ENCODE assay signal across 27 mouse cellular contexts in the genomic region with DNA sequence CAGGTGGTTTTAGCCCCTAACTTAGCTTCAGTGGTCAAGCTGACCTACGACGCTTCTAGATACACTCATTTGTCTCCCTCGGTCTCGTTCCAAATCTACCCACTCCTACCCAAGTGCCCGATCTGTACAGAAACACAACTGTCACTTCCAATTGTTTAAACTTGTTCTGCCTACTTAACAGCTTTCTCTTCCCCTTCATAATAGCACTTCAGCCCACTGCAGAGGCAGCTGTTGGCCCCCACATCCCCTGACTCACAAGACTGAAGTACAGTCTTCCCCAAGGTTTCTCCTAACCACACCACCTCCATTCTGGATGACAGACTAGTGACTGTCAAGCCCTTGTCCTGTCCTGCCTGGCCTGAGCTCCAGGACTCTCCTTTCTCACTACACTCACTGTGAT.
DNase-seq lines count a peak whose midpoint lies in the region; ATAC-seq and TF ChIP-seq lines count a peak whose summit lies in the region.
"Had no signal": no experiment of that assay in that cellular context is flagged by ENCODE, and none has a peak within 500 bp of the region (broad histone marks: within the 10 kb centered on the region; RNA-seq: fewer than 3 reads in every experiment).

No protein-coding gene starts in this region.

- ATAC-seq in frontal cortex, adult (ENCODE audit: low TSS enrichment): peak; percentile 42; the same call in 1 of the 2 replicates
- 0 out of 2 replicates have a peak, but pooled peaks have one; percentile 32 for ATAC-seq in stomach, postnatal 0 days (ENCODE audit: low FRiP score, low TSS enrichment)
- ATAC-seq: activated CD4-positive, CD25-positive, alpha-beta regulatory T cell, adult 4 months; CD4-positive, CD25-positive, alpha-beta regulatory T cell, adult 4 months; forebrain, embryonic 13.5 days; forebrain, embryonic 15.5 days; forebrain, postnatal 0 days; Patski had no signal

- TF ChIP-seq EP300 in stomach, postnatal 0 days (optimal IDR thresholded peaks at IDR 0.05): no peak

- H3K4me1 ChIP-seq in stomach, postnatal 0 days (replicated peaks; ENCODE audit: control insufficient read depth, insufficient read depth): no peaks in the 10 kb centered on the region
- H3K4me1 ChIP-seq: forebrain, embryonic 15.5 days had no signal

- peak overlapping the region; percentile 69 for H3K27ac ChIP-seq in stomach, postnatal 0 days (replicated peaks)
- H3K27ac ChIP-seq: embryonic facial prominence, embryonic 10.5 days; embryonic facial prominence, embryonic 12.5 days; forebrain, embryonic 13.5 days; forebrain, embryonic 15.5 days had no signal

- H3K9me3 ChIP-seq in stomach, postnatal 0 days (ENCODE audit: control insufficient read depth, low read length): no peaks in the 10 kb centered on the region
- H3K9me3 ChIP-seq: embryonic facial prominence, embryonic 10.5 days; embryonic facial prominence, embryonic 12.5 days; forebrain, embryonic 13.5 days; forebrain, embryonic 15.5 days; G1E had no signal

- no peak overlapping the region for H3K9ac ChIP-seq in stomach, postnatal 0 days (ENCODE audit: low read length)
- H3K9ac ChIP-seq: embryonic facial prominence, embryonic 12.5 days; forebrain, embryonic 13.5 days; forebrain, embryonic 15.5 days; forebrain, postnatal 0 days had no signal

- H3K36me3 ChIP-seq in stomach, postnatal 0 days (ENCODE audit: control insufficient read depth, insufficient read depth, low read length): no peaks in the 10 kb centered on the region
- H3K36me3 ChIP-seq: embryonic facial prominence, embryonic 12.5 days; forebrain, embryonic 15.5 days; G1E had no signal

- no peak for DNase-seq in frontal cortex, postnatal 25 days (ENCODE audit: low spot score in 2 of 2)
- peak; percentile 61 for DNase-seq in right cerebral cortex, adult 18-20 months
- no peak for DNase-seq in right cerebral cortex, postnatal 14 days
- peak; percentile 59 for DNase-seq in brain, adult 2 months (ENCODE audit: low read depth, low spot score)
- DNase-seq in stomach, postnatal 0 days (ENCODE audit: low spot score): no peak
- DNase-seq in embryo, embryonic 10.5 days (ENCODE audit: low spot score): no peak
- DNase-seq in ovary, postnatal 14 days (ENCODE audit: low spot score): no peak
- DNase-seq: adrenal gland, adult 8-10 months; adrenal gland, postnatal 36 days; B cell, adult 2 months; cerebellum, adult 11 months; cerebellum, adult 18-20 months; cerebellum, adult 8-10 months; cerebellum, adult 9-11 months; cerebellum, postnatal 14 days; cerebellum, postnatal 36 days; forebrain, postnatal 0 days had no signal

- no peak overlapping the region for H3K4me2 ChIP-seq in stomach, postnatal 0 days (replicated peaks; ENCODE audit: low read depth)
- H3K4me2 ChIP-seq: embryonic facial prominence, embryonic 12.5 days; forebrain, embryonic 13.5 days; forebrain, embryonic 15.5 days had no signal

- H3K4me3 ChIP-seq in stomach, postnatal 0 days (ENCODE audit: low read depth, low read length): no peak overlapping the region
- H3K4me3 ChIP-seq: embryonic facial prominence, embryonic 10.5 days; embryonic facial prominence, embryonic 12.5 days; forebrain, embryonic 13.5 days; forebrain, embryonic 15.5 days had no signal

- TF ChIP-seq CTCF in stomach, postnatal 0 days (IDR thresholded peaks at IDR 0.05; ENCODE audit: low read depth): no peak

- H3K27me3 ChIP-seq in stomach, postnatal 0 days (ENCODE audit: control insufficient read depth, insufficient read depth, low read length): no peaks in the 10 kb centered on the region
- H3K27me3 ChIP-seq: CH12.LX; embryonic facial prominence, embryonic 12.5 days; forebrain, embryonic 13.5 days; forebrain, embryonic 15.5 days had no signal

- WGBS in stomach, postnatal 0 days: 84% methylated on average over 5 of the region's 5 CpGs

Comparison
In these comparisons a context has a peak if more than half of its experiments do, and no peak if none do; other contexts are left out.
1. DNase-seq: peak in right cerebral cortex, adult 18-20 months (single experiment) and brain, adult 2 months (single experiment); none in frontal cortex, postnatal 25 days (0 of 2), right cerebral cortex, postnatal 14 days (single experiment), stomach, postnatal 0 days (single experiment), embryo, embryonic 10.5 days (single experiment) and ovary, postnatal 14 days (single experiment).